Mouse (Mus musculus): ENCODE measurements at regions not wholly inside any gene's neighbourhood (a gene's known extent, or its start where the extent isn't known, plus 50 kb on each side); places are given as distances from the start of the nearest gene placed in this dataset.

DNA sequence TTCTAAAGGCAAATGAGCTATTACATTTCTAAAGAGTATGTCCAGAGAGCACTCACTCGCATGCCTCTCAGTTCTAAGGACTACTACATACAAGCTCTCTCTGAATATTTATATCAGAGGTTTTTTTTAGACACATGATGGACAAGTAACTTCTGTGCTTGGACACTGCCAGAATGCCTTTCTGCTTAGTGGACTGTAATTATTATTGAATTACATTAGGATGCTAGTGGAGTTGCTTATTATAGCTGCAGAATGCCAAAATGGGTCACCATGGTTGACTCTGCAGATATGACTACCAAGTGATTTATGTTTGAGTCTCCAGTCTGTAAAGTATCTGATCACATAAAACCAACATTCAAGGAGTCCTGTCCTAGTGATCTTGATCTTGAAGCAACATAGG is 395.6 kb upstream of the Nr3c2 start:
- TF ChIP-seq EP300 (IDR thresholded peaks at IDR 0.05; ENCODE audit: low read depth in 1 of 2, low read length in 2 of 2) (no peak), POLR2A (IDR thresholded peaks at IDR 0.05; ENCODE audit: control insufficient read depth in 1 of 2, insufficient read depth in 1 of 2, low read depth in 1 of 2, low read length in 2 of 2, poor library complexity in 1 of 2) (no peak), MAZ (IDR thresholded peaks at IDR 0.05; ENCODE audit: low read depth, low read length) (no peak), CTCF (IDR thresholded peaks at IDR 0.05 in 2 of 3, conservative IDR thresholded peaks at IDR 0.05 in 1 of 3; ENCODE audit: control insufficient read depth in 1 of 3, insufficient read depth in 1 of 3, low read depth in 2 of 3, low read length in 3 of 3, poor library complexity in 1 of 3, severe bottlenecking in 1 of 3) (no peak), POLR2AphosphoS2 (IDR thresholded peaks at IDR 0.05; ENCODE audit: low read length) (no peak), TCF12 (IDR thresholded peaks at IDR 0.05; ENCODE audit: low read depth, low read length) (no peak), TBP (IDR thresholded peaks at IDR 0.05; ENCODE audit: low read depth, low read length) (no peak), USF1 (IDR thresholded peaks at IDR 0.05; ENCODE audit: low read depth, low read length) (no peak), GATA1 (IDR thresholded peaks at IDR 0.05; ENCODE audit: low read depth, low read length) (no peak)

All from MEL (cell line).